Mouse (Mus musculus) ES-Bruce4 (cell line): ENCODE data around the gene Rhox12. TPM values are rescaled to one million over a fixed set of nuclear protein-coding genes. Genes with fewer than 3 reads are reported as not detected.

Source experiments
- H3K27ac ChIP-seq: 2 replicates; pipeline ENCODE4 v1.5.1; 2012; ENCODE audit warnings: low read length, inconsistent platforms; ENCODE audit not compliant: insufficient read depth
- H3K27me3 ChIP-seq: 2 replicates; pipeline ENCODE4 v1.6.1; 2012; ENCODE audit warnings: mild to moderate bottlenecking, low read length, inconsistent platforms; ENCODE audit not compliant: control insufficient read depth, poor library complexity, insufficient read depth, severe bottlenecking
- H3K36me3 ChIP-seq: 2 replicates; pipeline ENCODE4 v1.6.1; 2012; ENCODE audit warnings: inconsistent platforms, mild to moderate bottlenecking, low read length, moderate library complexity; ENCODE audit not compliant: control insufficient read depth, poor library complexity, insufficient read depth, severe bottlenecking
- H3K4me1 ChIP-seq: one replicate; pipeline ENCODE4 v1.8.1; 2011; ENCODE audit warnings: low read length; ENCODE audit not compliant: control insufficient read depth, insufficient read depth
- H3K4me3 ChIP-seq: 2 replicates; pipeline ENCODE4 v1.5.1; 2011; ENCODE audit warnings: low read depth, mild to moderate bottlenecking, low read length
- H3K9ac ChIP-seq: 2 replicates; pipeline ENCODE4 v1.6.1; 2012; ENCODE audit warnings: low read depth, mild to moderate bottlenecking, inconsistent platforms; ENCODE audit not compliant: poor library complexity, severe bottlenecking
- H3K9me3 ChIP-seq: replicated peaks from 2 replicates; pipeline ENCODE4 v1.6.1; 2012; ENCODE audit warnings: mild to moderate bottlenecking, low read length, inconsistent platforms; ENCODE audit not compliant: control insufficient read depth, poor library complexity, insufficient read depth, severe bottlenecking
- CTCF ChIP-seq: IDR thresholded peaks from one replicate; pipeline ENCODE4 v1.8.1; 2011; ENCODE audit warnings: low read depth, low read length
- EP300 ChIP-seq: IDR thresholded peaks from 2 replicates; pipeline ENCODE4 v1.6.1; 2011; ENCODE audit warnings: low read depth, low read length; ENCODE audit not compliant: insufficient read depth
- POLR2A ChIP-seq: IDR thresholded peaks from one replicate; pipeline ENCODE4 v1.8.1; 2011; ENCODE audit warnings: low read length; ENCODE audit not compliant: insufficient read depth
- polyA plus RNA-seq: library from polyadenylated mRNA; stranded (reverse); fragments of >200 nt; gene quantifications from 2 replicates; pipeline ENCODE4 v1.2.4, GENCODE M21; 2011; ENCODE audit warnings: low read depth; ENCODE audit not compliant: missing spikeins, insufficient read depth, insufficient read length

The Rhox12 gene
- polyA plus RNA-seq = not detected in 2 replicates

DNA sequence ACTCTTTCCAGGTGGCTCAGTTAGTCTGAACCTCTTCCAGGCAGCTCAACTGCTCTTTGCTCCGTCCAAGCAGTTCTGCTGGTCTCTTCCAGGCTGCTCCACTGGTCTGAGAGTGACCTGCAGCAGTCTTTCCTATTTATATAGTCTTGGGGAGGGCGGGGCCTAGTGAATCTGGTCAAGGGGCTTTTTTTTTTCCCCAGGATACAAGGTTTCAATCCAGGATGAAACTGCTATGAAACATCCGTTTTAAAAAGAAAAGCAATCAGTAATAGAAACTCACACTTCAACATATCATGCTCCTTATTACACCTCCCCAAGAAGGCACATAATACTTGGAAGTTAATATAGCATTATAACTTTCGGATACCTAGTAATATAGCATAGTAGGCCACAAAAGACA, at the start of gene Rhox12:
Gene Rhox12, minus strand, starts transcription at position 101 of the 400 bp plus-strand sequence.
- Histone ChIP-seq H3K36me3 (no peaks in the 10 kb centered on the region), H3K4me3 (no peak within 1 kb of the TSS), H3K9ac (no peak within 1 kb of the TSS), H3K27me3 (no peaks in the 10 kb centered on the region), H3K4me1 (no peaks in the 10 kb centered on the region), H3K9me3 (no peaks in the 10 kb centered on the region), H3K27ac (no peak within 1 kb of the TSS)
- TF ChIP-seq CTCF = no peak
- TF ChIP-seq POLR2A = no peak
- no peak for TF ChIP-seq EP300

DNA sequence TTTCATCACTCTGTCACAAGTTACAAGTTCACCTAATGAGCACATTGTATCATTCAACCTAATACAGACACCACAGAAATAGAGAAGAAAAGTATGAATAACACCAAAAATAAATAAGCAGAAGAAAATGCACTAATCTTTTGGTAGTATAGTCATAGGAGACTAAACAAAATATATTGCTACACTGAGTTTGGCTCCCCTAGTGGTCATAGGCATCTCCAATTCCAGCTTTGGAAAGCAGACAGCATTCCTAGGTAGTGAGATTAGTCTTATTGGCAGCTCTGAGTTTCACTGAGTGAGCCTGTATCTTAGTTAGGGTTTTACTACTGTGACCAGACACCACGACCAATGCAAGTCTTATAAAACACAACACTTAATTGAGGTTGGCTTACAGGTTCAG, 48.4 kb upstream of the Rhox12 start:
- Histone ChIP-seq H3K36me3 (no peaks in the 10 kb centered on the region), H3K9ac (no peak overlapping the region), H3K9me3 (no peaks in the 10 kb centered on the region), H3K4me3 (no peak overlapping the region), H3K4me1 (no peaks in the 10 kb centered on the region), H3K27me3 (no peaks in the 10 kb centered on the region), H3K27ac (no peak overlapping the region)
- TF ChIP-seq CTCF (no peak), POLR2A (no peak), EP300 (no peak)

DNA sequence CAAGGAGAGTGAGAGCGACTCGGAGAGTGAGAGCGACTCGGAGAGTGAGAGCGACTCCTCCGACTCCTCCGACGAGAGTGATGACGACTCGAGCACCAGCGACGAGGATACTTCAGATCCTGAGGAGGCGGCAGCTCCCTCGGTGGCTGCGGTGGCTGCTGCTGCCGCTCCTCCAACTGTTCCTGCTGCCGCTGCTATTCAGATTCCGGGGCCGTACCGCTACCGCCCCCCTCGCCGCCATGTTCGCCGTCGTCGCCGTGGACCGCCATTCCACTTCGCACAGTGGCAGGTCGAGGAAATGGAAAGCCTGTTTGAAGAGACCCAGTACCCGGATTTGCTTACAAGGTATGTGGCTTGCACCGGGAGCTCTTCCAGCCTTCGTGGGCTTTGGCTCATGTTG, 10.8 kb upstream of the Rhox12 start:
- no peaks in the 10 kb centered on the region for H3K36me3 ChIP-seq
- no peaks in the 10 kb centered on the region for H3K9me3 ChIP-seq
- TF ChIP-seq POLR2A (no peak), CTCF (no peak), EP300 (no peak)
- no peak overlapping the region for H3K27ac ChIP-seq
- no peak overlapping the region for H3K9ac ChIP-seq
- H3K27me3 ChIP-seq = no peaks in the 10 kb centered on the region
- H3K4me3 ChIP-seq = peak overlapping the region; percentile 7; the same call in 1 of the 2 replicates
- H3K4me1 ChIP-seq = no peaks in the 10 kb centered on the region

DNA sequence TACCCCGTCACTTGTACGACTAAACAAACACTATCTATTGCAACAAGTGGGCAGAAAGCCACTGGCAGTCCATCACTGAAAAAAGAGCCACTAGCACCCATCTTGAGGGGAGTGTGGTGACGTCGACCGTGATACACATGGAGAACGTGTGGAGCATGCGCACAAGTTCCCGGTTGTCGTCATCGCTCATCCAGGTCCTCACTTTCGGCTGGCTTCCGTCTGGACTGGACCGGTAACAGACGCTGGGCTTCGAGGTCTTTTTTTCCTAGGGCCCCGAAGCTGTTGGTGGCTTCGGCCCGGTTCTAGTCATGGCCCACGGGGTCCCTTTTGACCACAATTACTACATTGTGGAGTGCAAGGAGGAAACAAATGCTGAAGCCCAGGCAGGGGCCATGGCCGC, 10.3 kb upstream of the Rhox12 start, which contains the start of gene Rhox13:
Gene Rhox13, plus strand, starts transcription at position 238 of the 400 bp plus-strand sequence.
- H3K9ac ChIP-seq = no peak within 1 kb of the TSS
- TF ChIP-seq CTCF = no peak
- no peak for TF ChIP-seq POLR2A
- no peak for TF ChIP-seq EP300
- no peaks in the 10 kb centered on the region for H3K36me3 ChIP-seq
- peak within 1 kb of the TSS; percentile 7; the same call in 1 of the 2 replicates for H3K4me3 ChIP-seq
- H3K27ac ChIP-seq = no peak within 1 kb of the TSS
- no peaks in the 10 kb centered on the region for H3K4me1 ChIP-seq
- no peaks in the 10 kb centered on the region for H3K27me3 ChIP-seq
- H3K9me3 ChIP-seq = no peaks in the 10 kb centered on the region

DNA sequence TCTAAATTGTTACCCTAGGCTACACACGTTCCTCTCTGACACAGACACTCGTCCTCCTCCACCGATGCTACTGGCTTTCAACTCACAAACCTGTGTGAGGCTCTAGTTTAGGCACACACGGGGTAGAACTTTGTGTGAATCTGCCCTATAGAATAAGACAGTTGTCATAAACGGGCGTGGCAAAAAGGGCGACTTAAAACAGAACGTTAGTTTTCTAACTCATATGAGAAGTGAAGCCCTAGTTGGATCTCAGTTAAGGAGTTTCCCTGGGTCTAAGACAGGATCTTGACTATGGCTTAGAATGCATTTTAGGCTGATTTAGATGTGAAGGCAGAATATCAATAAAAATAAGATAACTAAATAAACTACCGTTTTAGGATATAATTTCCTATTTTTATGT, 25.7 kb downstream of the Rhox12 start, which contains the start of gene Rhox11:
Gene Rhox11, minus strand, starts transcription at position 101 of the 400 bp plus-strand sequence.
- Histone ChIP-seq H3K9ac (no peak within 1 kb of the TSS), H3K27me3 (no peaks in the 10 kb centered on the region), H3K36me3 (no peaks in the 10 kb centered on the region), H3K27ac (no peak within 1 kb of the TSS), H3K4me3 (no peak within 1 kb of the TSS), H3K9me3 (no peaks in the 10 kb centered on the region), H3K4me1 (no peaks in the 10 kb centered on the region)
- no peak for TF ChIP-seq EP300
- TF ChIP-seq POLR2A = no peak
- TF ChIP-seq CTCF = no peak

DNA sequence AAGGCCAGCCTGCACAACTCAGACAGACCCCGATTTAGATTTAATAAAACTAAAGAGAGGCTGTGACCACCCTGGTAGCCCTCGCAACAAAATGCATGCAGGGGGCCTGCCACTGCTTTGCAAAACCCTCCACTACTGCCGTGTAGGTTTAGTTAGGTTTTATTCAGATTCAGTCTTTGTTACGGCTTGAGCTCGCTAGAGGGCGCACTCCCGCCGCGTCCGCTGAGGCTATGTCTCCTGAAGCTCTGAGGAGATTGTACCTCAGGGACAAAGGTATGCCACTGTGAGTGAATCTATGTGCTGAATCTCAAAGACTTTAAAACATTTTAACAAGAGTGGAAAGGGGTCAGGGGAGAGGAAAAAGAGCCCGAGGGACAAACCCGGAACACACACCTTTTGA, 26.5 kb downstream of the Rhox12 start:
- TF ChIP-seq POLR2A = no peak
- TF ChIP-seq CTCF = peak; percentile 72
- Histone ChIP-seq H3K9me3 (no peaks in the 10 kb centered on the region), H3K27me3 (no peaks in the 10 kb centered on the region)

More for the DNA sequence above, 26.5 kb downstream of the Rhox12 start:
- no peaks in the 10 kb centered on the region for H3K36me3 ChIP-seq
- H3K27ac ChIP-seq = no peak overlapping the region
- H3K4me3 ChIP-seq = no peak overlapping the region
- H3K9ac ChIP-seq = no peak overlapping the region
- no peaks in the 10 kb centered on the region for H3K4me1 ChIP-seq
